Mouse (Mus musculus) cerebellum, adult 11 months (tissue): Measurements from ENCODE around the gene Gm11444.

Experiments
- DNase-seq: peaks from one replicate; pipeline ENCODE4 v3.0.0; 2022

The Gm11444 gene

GRCm38 (mm10) chr11:85850233-85850632, at the start of gene Gm11444:
Gene Gm11444, minus strand, starts transcription at chr11:85850333.
- DNase-seq: no peak

- DNase-seq: no peak
Observed at GRCm38 (mm10) chr11:85896335-85896985, 46.3 kb upstream of the Gm11444 start.

GRCm38 (mm10) chr11:85894731-85895545, 44.8 kb upstream of the Gm11444 start:
- DNase-seq: no peak

GRCm38 (mm10) chr11:85894136-85894530, 44.0 kb upstream of the Gm11444 start:
- no peak for DNase-seq

- DNase-seq: no peak
Observed at GRCm38 (mm10) chr11:85893400-85894135, 43.4 kb upstream of the Gm11444 start.

- DNase-seq: no peak
Observed at GRCm38 (mm10) chr11:85892771-85893170, 42.6 kb upstream of the Gm11444 start.

- DNase-seq: no peak
Observed at GRCm38 (mm10) chr11:85891692-85892040, 41.5 kb upstream of the Gm11444 start.

GRCm38 (mm10) chr11:85891010-85891691, 41.0 kb upstream of the Gm11444 start:
- DNase-seq: no peak

GRCm38 (mm10) chr11:85890563-85890845, 40.4 kb upstream of the Gm11444 start:
- no peak for DNase-seq

GRCm38 (mm10) chr11:85889730-85890562, 39.8 kb upstream of the Gm11444 start:
- DNase-seq: no peak

- DNase-seq: no peak
Observed at GRCm38 (mm10) chr11:85889056-85889729, 39.1 kb upstream of the Gm11444 start.

- DNase-seq: no peak
Observed at GRCm38 (mm10) chr11:85888451-85888961, 38.4 kb upstream of the Gm11444 start.

- DNase-seq: no peak
Observed at GRCm38 (mm10) chr11:85887801-85888450, 37.8 kb upstream of the Gm11444 start.

GRCm38 (mm10) chr11:85887273-85887672, 37.1 kb upstream of the Gm11444 start:
- DNase-seq: no peak

GRCm38 (mm10) chr11:85886429-85886785, 36.3 kb upstream of the Gm11444 start:
- no peak for DNase-seq

- DNase-seq: no peak
Observed at GRCm38 (mm10) chr11:85885665-85886428, 35.7 kb upstream of the Gm11444 start, which contains the start of gene Tbx4. Gene Tbx4, plus strand, starts transcription at chr11:85886422.

- DNase-seq: no peak
Observed at GRCm38 (mm10) chr11:85884498-85884897, 34.4 kb upstream of the Gm11444 start.

- no peak for DNase-seq
Observed at GRCm38 (mm10) chr11:85876059-85876788, 26.1 kb upstream of the Gm11444 start.

- no peak for DNase-seq
Observed at GRCm38 (mm10) chr11:85864363-85864762, 14.2 kb upstream of the Gm11444 start.
